Mouse (Mus musculus) megakaryocyte, embryonic 14.5 days (primary cell): ENCODE results near the gene Akap6.

Experiments
- FLI1 ChIP-seq: IDR thresholded peaks from 2 replicates; pipeline ENCODE4 v1.6.1; 2012; ENCODE audit warnings: low read length, inconsistent platforms, mixed read lengths
- GATA1 ChIP-seq: IDR thresholded peaks from 3 replicates; pipeline ENCODE4 v1.6.1; 2012; ENCODE audit warnings: mixed read lengths, low read length, inconsistent platforms, borderline replicate concordance

DNA sequence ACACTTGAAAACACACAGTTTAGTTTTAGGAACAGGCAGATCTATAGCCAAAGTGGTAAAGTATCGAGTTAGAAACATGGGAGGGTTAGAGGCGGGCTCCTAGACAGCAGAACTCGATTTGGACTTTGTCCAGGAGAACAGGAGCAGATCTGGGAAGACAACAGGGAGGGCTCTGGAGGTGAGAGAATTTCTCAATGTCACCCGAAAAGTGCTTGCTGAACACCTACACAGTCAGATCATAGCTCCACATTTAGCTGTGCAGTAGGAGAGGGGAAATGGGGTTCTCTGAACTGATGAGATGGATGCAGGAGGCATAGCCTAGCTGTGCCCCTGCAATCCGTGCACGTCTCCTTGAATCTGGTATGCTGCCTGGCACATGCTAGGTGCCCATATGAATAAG lies 315.4 kb downstream of the Akap6 start:
- no peak for TF ChIP-seq GATA1
- TF ChIP-seq FLI1: no peak
